Mouse (Mus musculus) frontal cortex, adult (tissue): ENCODE results near the gene Matn1.

Experiments
- ATAC-seq: cut with Nextera tagmentation; 2 replicates; pipeline ENCODE4 v1.9.2; 2017; ENCODE audit warnings: mild to moderate bottlenecking, moderate library complexity, mixed read lengths; ENCODE audit not compliant: low TSS enrichment

The Matn1 gene

DNA sequence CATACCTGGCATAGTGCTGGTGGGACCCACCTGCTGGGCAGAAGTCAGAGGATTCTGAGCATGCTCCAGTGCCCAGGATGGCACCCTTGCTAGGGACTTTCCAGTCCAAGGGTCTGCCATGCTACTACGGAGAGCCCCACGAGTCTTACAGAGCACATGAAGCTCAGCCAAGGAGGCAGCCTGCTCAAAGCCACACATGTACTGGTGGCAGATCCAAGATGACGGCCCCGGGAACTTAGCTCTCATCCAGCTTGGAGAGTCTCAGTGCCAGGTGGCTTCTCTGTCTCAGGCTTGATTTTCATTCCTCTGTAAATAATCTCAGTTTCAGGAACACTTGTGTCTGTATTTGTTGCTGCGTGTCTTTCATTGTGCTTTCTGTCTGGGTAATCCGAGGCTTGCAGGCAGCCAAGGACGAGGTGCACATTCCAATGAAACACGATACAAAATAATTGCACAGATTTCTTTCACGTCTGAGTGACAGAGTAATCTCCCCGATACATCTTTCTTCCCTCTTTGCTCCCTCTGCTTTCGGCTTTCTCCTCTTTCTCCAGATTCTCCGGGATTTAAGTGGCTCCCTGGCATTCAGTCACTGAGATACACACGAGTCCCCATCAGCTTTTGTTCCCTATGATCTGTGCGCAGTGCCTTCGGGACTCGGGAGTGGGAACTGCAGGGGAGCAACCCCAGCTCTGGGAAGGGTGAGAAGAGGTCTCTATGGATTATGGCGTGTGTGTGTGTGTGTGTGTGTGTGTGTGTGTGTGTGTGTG lies 40.4 kb downstream of the Matn1 start:
- ATAC-seq, result peak; percentile 23; the same call in 1 of the 2 replicates

DNA sequence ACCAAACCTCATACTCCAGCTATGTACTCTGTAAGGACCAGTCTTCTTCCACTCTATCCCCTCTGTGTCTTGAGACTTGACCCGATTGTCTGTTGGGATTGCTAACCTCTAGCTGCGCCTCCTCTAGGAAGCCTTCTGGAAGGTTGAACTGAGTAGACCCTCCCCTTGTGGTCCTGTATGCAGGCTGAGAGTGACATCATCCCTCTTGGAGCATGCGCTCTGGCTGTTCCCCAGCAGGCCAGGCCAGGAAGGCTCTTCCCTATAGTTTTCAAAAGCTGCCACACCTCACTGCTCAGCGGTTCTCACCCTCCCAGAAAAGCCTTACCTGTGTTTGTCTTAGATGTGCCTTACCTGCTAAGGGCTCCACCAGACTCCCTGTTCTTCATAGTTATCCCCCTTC lies 42.9 kb downstream of the Matn1 start:
- no peak for ATAC-seq

DNA sequence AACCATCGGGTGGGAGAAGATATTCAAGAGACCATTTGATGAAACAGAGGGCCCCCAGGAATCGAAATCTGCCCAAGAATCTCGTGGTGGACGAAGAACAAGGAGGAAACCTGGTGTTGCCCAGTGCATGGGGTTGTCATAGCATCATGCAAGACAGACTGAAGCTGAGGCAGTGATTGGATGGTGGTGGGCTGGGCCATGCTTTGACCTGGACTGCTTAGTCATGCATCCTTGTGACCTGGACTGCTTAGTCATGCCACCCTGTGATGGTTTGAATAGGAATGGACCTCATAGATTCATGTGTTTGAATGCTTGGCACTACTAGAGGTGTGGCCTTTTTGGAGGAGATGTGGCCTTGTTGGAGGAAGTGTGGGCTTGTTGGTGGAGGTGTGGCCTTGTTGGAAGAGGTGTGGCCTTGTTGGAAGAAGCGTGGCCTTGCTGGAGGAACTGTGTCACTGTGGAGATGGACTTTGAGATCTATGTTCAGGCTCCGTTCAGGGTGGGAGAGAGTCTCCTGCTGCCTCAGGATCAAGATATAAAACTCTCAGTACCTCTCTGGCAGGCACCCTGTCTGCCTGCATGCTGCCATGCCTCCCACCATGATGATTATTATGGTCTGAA lies 44.1 kb downstream of the Matn1 start:
- no peak for ATAC-seq

DNA sequence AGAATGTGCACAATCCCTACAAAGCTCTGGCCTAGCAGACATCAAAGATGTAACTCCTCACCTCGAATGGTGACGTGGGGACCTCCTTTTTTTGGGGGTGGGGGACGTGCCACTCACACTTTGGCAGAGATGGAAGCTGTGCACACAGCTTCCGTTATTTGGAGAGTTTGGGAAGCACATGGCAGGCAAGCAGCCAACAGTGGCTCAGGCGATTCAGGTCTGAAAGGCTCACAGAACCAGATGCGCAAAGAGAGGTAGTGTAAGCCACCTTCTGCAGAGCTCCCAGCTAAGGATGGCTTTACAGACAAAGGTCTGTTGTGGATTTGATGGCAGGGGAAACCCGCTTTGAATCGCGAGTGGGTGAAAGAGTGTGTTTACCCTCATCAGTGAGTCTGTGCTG lies 45.0 kb downstream of the Matn1 start:
- ATAC-seq, result no peak

DNA sequence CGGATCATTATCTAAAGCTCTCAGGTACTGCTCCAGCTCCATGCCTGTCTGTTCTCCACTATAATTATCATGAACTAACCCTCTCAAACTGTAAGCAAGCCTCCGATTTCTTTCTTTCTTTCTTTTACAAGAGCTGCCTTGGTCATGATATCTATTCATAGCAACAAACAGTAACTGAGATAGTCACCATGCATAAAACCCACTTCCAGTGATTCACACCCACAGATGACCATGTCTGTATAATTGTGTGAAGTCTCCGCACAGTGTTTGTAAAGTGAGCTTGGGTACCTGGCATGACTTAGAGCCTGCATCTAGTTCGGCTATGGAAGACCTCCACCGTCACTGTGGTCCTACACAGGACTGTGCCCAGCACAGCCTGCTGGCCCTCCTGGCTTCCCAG lies 46.8 kb downstream of the Matn1 start:
- peak; percentile 72; the same call in 1 of the 2 replicates for ATAC-seq

DNA sequence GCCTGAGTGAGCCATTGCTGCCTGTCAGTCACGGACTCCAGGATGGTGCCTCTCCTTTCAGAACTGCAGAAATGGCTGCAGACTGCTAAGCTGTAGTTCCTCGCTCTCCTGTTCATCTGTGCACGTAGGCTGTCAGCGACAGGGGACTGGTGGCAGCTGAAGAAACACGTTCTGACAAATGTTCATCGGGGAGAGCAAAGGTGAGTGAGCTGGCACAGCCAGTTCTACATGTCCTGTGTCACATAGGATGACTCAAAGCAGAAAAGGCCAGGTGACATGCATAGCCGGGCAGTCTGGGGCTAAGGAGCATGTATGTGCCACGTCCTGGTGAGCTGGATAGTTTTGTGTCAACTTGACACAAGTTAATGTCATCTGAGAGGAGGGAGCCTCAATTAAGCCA lies 50.4 kb downstream of the Matn1 start:
- ATAC-seq, result no peak

DNA sequence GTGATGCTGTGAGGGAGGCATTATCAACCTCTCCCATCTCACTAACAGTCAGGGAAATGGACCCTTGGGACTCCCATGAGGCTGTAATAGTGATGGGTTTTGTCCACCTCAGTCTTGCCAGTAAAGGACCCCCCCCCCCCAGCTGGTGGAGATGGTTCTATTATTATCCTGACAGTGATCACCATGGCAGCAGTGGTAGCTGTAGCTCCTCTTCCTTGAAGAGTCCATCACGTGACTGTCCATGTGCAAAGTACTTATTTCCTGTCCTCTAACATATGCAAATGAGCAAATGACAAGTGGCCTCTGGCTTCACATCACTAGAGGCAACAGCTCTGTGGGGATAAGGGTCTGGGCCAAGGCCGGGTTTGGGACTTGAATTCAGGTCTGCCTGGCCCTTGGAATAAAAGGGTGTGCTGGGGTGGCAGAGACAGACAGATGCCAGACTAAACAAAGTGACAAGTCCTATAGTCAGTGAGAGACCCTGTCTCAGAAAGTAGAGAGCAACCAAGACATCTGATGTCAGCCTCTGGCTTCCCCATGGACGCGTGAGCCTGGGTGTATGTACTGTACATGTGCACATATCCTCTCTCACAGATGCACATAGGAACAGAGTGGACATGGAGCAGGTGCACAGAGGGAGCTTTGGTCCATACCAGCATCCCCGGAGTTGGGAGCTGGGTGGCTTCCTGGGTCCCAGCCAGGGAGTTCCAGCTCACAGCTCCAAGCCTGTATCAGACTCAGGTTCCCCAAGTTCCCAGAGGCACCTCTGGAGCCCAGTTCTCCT lies 55.8 kb downstream of the Matn1 start:
- no peak for ATAC-seq

DNA sequence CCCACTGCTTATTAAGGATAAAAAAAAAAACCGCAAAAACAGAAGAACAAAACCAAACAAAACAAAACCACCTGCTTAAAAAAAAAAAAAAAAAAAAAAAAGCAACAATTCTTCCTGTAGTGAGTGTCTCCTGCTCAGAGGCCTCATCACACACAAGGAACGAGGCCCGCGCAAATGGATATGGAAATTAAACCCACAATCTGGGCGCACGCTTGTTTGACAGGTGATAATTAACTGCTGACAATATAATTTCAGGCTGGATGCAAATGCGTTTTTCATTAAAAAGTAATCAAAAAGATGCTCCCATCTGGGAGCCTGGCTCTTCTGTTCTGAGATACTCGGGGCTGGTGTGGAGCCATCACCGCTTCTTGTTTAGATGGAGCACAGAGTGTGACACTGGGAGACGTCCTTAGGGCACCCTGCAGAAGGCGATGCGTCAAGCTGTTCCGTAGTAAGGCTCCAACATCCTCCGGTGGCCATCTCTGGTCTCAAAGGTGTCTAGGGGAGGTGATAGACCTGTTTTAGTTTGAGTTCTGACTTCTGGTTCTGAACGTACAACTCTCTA lies 56.5 kb downstream of the Matn1 start:
- ATAC-seq, result no peak
